Mouse (Mus musculus): Measurements from ENCODE around the gene Impdh1. TPM values are rescaled to one million over a fixed set of nuclear protein-coding genes. Genes with fewer than 3 reads are reported as not detected.

Gene Impdh1
- polyA plus RNA-seq, 1 experiment from 2014 or later = 36.1 TPM

DNA sequence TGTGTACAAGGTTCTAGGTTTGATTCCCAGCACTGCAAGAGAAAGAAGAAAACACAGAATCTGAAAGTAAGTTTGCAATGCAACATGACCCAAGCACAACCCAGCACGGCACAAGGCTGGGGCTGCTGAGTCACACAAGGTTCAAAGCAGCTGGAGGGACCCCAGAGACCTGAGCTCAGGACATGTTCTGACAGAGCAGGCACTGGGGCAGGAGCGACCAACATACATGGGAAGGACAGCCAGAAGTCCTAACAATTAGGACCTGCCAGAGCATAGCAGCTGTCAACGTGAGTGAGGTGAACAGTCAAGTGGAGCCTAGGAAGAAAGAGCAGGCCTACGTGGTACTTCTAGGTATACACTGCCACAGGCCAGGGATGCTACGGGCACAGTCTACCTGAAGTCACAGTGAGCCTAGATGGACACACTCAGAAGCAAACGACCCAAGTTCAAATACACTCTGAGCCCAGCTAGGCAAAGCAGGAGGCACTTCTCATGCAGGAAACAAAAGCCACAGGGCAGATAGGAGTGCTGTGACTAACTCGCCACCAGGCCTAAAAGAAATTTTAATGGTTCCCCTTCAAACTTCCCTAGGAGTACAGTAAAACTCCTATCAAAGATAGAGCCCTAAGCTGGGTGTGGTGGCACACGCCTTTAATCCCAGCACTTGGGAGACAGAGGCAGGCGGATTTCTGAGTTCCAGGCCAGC, 5.8 kb downstream of the Impdh1 start:
- no peak for ATAC-seq (ENCODE audit: insufficient number of reproducible peaks, insufficient read depth, low FRiP score, low read depth)
- Histone ChIP-seq H3K4me1 (ENCODE audit: control insufficient read depth, insufficient read depth, low read length) (peaks cover 19% of the 10 kb centered on the region), H3K9me3 (ENCODE audit: control insufficient read depth, low read depth, low read length) (no peaks in the 10 kb centered on the region), H3K36me3 (ENCODE audit: control insufficient read depth, insufficient read depth, low read length) (peaks cover 5% of the 10 kb centered on the region; the same call in 1 of the 2 replicates), H3K9ac (replicated peaks; ENCODE audit: low read depth, low read length) (no peak overlapping the region), H3K4me3 (ENCODE audit: low read depth, low read length) (no peak overlapping the region), H3K4me2 (replicated peaks; ENCODE audit: low read depth, low read length) (no peak overlapping the region), H3K27me3 (ENCODE audit: control insufficient read depth, insufficient read depth, low read length) (no peaks in the 10 kb centered on the region), H3K27ac (ENCODE audit: low read length) (no peak overlapping the region)
- 74% methylated on average over 9 of the region's 9 CpGs for WGBS

DNA sequence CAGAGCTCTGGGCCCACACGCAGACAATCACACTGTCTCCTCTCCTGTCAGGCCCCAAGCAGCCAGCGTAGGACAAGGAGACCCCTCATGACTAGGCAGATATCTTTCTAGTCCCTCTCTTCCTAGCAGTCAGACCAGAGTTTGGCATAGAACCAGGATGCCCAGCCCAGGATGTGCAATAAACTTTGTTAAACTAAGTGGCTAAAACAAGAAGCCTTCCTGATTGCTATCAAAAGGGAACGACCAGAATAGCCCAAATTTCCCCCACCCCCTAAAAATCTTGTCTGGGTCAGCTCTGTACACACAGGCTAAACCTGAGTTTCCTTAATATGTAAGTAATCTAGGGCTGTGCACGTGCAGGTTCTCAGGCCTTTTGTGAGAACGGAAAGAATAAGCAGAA, 8.0 kb downstream of the Impdh1 start:
- 82% methylated on average over 5 of the region's 5 CpGs for WGBS
- H3K9ac ChIP-seq (replicated peaks; ENCODE audit: low read depth, low read length) = no peak overlapping the region
- ATAC-seq (ENCODE audit: insufficient number of reproducible peaks, insufficient read depth, low FRiP score, low read depth) = no peak
- no peaks in the 10 kb centered on the region for H3K9me3 ChIP-seq (ENCODE audit: control insufficient read depth, low read depth, low read length)
- no peaks in the 10 kb centered on the region for H3K27me3 ChIP-seq (ENCODE audit: control insufficient read depth, insufficient read depth, low read length)
- peaks cover 4% of the 10 kb centered on the region; the same call in 1 of the 2 replicates for H3K4me1 ChIP-seq (ENCODE audit: control insufficient read depth, insufficient read depth, low read length)
- H3K27ac ChIP-seq (ENCODE audit: low read length) = no peak overlapping the region
- H3K4me3 ChIP-seq (ENCODE audit: low read depth, low read length) = no peak overlapping the region
- peaks cover 21% of the 10 kb centered on the region; the same call in 1 of the 2 replicates for H3K36me3 ChIP-seq (ENCODE audit: control insufficient read depth, insufficient read depth, low read length)
- no peak overlapping the region for H3K4me2 ChIP-seq (replicated peaks; ENCODE audit: low read depth, low read length)

DNA sequence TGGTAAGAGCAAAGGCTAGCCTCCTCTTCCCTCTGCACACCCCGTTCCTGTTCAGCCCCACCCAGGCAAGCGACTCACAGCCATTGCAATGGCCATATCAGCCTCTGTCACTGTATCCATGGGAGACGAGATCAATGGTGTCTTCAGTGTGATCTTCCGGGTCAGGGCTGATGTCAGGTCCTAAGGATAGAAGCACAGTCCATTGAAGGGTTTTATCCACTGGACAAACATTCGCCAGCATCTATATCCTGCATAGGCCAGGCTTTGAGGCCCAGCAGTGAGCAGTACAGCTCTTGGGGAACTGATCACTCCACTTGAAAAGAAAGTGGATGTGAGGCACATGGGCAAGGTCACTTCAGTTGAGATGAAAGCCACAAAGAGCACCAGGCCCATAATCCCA, 9.1 kb downstream of the Impdh1 start:
- H3K4me1 ChIP-seq (ENCODE audit: control insufficient read depth, insufficient read depth, low read length) = peaks cover 4% of the 10 kb centered on the region; the same call in 1 of the 2 replicates
- no peak for ATAC-seq (ENCODE audit: insufficient number of reproducible peaks, insufficient read depth, low FRiP score, low read depth)
- 92% methylated on average over 5 of the region's 5 CpGs for WGBS
- peaks cover 28% of the 10 kb centered on the region; the same call in 1 of the 2 replicates for H3K36me3 ChIP-seq (ENCODE audit: control insufficient read depth, insufficient read depth, low read length)
- H3K27me3 ChIP-seq (ENCODE audit: control insufficient read depth, insufficient read depth, low read length) = no peaks in the 10 kb centered on the region
- H3K9me3 ChIP-seq (ENCODE audit: control insufficient read depth, low read depth, low read length) = no peaks in the 10 kb centered on the region
- H3K9ac ChIP-seq (replicated peaks; ENCODE audit: low read depth, low read length) = no peak overlapping the region
- no peak overlapping the region for H3K4me2 ChIP-seq (replicated peaks; ENCODE audit: low read depth, low read length)
- H3K27ac ChIP-seq (ENCODE audit: low read length) = no peak overlapping the region
- H3K4me3 ChIP-seq (ENCODE audit: low read depth, low read length) = no peak overlapping the region

DNA sequence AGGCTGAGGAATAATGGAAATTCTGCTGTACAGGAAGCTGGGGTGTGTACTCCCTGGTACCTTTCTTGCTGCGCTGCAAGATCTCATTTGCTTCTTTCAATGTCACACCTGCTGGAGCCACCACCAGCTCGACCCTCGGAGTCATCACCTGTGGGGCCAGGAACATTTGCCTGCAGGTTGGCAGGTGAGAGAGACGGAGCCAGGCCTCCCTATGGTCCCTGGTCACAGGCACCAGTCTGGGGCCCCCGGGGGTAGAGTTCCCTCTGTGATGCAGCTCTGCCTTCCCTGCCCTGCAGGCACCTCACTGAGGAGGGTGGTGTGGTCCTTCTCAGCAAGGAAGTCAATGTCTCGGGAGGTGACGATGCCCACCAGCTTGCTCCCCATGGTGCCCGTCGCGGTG, 10.2 kb downstream of the Impdh1 start:
- Histone ChIP-seq H3K36me3 (ENCODE audit: control insufficient read depth, insufficient read depth, low read length) (peaks cover 28% of the 10 kb centered on the region; the same call in 1 of the 2 replicates), H3K4me2 (replicated peaks; ENCODE audit: low read depth, low read length) (no peak overlapping the region), H3K9ac (replicated peaks; ENCODE audit: low read depth, low read length) (no peak overlapping the region), H3K9me3 (ENCODE audit: control insufficient read depth, low read depth, low read length) (no peaks in the 10 kb centered on the region), H3K27me3 (ENCODE audit: control insufficient read depth, insufficient read depth, low read length) (no peaks in the 10 kb centered on the region), H3K27ac (ENCODE audit: low read length) (no peak overlapping the region), H3K4me3 (ENCODE audit: low read depth, low read length) (no peak overlapping the region), H3K4me1 (ENCODE audit: control insufficient read depth, insufficient read depth, low read length) (peaks cover under 1% of the 10 kb centered on the region; the same call in 1 of the 2 replicates)
- no peak for ATAC-seq (ENCODE audit: insufficient number of reproducible peaks, insufficient read depth, low FRiP score, low read depth)
- WGBS = 93% methylated on average over 10 of the region's 10 CpGs

DNA sequence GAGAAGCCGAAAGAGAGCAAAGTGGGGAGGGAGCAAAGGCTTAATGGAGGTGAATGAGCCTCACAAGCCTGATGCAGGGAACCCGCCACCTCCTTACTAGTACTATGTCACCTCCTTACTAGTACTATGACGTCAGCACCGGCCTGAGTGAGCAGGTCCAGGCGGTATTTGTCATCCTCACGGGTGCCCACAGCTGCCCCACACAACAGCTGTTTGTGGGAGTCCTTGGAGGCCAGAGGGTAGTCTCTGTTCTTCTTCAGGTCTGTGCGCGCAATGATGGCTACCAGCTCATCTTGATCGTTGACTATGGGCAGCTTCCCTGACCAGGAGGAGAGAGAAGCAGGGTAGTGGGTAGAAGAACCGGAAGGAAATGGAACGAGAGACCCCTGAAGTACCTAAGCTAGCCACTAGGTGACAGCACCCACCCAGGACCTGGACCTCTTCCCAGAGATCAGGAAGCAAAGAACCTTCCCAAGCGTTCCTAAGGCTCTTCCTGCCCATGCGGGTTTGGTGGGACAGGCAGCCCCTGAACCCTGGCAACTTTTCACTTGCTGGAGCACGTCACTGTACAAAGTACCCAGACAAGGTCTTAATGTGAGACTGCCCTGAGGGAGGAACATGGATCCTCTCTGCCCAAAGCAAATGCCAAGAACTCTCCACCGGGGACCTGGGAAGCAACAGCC, 11.1 kb downstream of the Impdh1 start:
- Histone ChIP-seq H3K9me3 (ENCODE audit: control insufficient read depth, low read depth, low read length) (no peaks in the 10 kb centered on the region), H3K4me1 (ENCODE audit: control insufficient read depth, insufficient read depth, low read length) (no peaks in the 10 kb centered on the region), H3K27ac (ENCODE audit: low read length) (no peak overlapping the region), H3K27me3 (ENCODE audit: control insufficient read depth, insufficient read depth, low read length) (no peaks in the 10 kb centered on the region), H3K4me3 (ENCODE audit: low read depth, low read length) (no peak overlapping the region), H3K4me2 (replicated peaks; ENCODE audit: low read depth, low read length) (no peak overlapping the region), H3K36me3 (ENCODE audit: control insufficient read depth, insufficient read depth, low read length) (peaks cover 28% of the 10 kb centered on the region; the same call in 1 of the 2 replicates), H3K9ac (replicated peaks; ENCODE audit: low read depth, low read length) (no peak overlapping the region)
- ATAC-seq (ENCODE audit: insufficient number of reproducible peaks, insufficient read depth, low FRiP score, low read depth) = no peak
- 52% methylated on average over 15 of the region's 15 CpGs for WGBS

DNA sequence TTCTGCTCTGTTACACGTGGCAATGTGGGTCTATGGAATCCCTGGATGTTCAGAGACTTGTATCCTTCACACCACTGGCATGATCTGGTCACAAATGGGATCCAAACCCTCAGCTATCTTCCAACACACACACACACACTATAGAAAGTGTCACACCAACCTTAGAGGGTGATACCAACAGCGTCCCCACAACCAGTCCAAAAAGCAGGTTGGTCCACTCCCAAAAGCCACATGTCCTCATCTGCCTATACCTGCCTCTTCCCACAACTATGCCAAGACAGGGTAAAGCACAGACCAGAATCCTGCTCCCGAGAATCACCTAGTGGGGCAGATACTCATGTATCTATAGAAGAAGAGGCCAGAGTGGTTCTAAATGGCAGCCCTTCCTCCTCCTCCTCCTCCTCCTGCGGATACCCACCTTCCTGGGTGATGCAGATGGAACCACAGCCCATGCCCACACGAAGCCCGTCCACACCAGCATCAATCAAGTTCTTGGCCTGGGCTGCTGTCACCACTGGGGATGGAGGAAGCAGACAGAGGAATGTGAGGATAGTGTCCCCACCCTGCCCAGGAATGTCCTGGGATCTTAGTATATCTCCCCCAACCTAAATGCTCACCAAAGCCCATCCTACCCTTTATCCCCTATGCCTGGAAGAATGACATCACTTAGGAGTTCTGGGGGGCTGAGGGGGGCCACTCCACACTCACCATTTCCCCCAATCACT, 12.1 kb downstream of the Impdh1 start:
- no peak overlapping the region for H3K27ac ChIP-seq (ENCODE audit: low read length)

DNA sequence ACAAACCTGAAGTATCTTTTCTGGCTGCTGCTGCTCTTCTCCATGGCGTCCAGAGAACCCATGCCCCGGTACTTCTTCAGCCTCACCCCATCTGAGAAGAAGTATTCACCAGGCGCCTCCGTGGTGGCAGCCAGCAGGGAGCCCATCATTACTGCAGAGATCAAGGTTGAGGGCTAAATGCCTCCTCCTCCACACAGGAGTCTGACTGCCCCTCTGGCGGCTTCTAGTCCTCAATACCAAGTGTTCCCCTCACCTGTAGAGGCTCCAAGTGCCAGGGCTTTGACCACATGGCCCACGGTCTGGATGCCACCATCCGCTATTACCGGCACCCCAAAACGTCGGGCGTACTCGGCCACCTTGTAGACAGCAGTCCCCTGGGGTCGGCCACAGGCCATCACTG, 13.1 kb downstream of the Impdh1 start:
- Histone ChIP-seq H3K27ac (ENCODE audit: low read length) (no peak overlapping the region), H3K9me3 (ENCODE audit: control insufficient read depth, low read depth, low read length) (no peaks in the 10 kb centered on the region), H3K9ac (replicated peaks; ENCODE audit: low read depth, low read length) (no peak overlapping the region), H3K4me3 (ENCODE audit: low read depth, low read length) (no peak overlapping the region), H3K4me2 (replicated peaks; ENCODE audit: low read depth, low read length) (no peak overlapping the region), H3K4me1 (ENCODE audit: control insufficient read depth, insufficient read depth, low read length) (no peaks in the 10 kb centered on the region), H3K27me3 (ENCODE audit: control insufficient read depth, insufficient read depth, low read length) (no peaks in the 10 kb centered on the region), H3K36me3 (ENCODE audit: control insufficient read depth, insufficient read depth, low read length) (peaks cover 28% of the 10 kb centered on the region; the same call in 1 of the 2 replicates)
- ATAC-seq (ENCODE audit: insufficient number of reproducible peaks, insufficient read depth, low FRiP score, low read depth) = no peak
- WGBS = 91% methylated on average over 13 of the region's 13 CpGs

More for the DNA sequence above, 12.1 kb downstream of the Impdh1 start:
- no peaks in the 10 kb centered on the region for H3K9me3 ChIP-seq (ENCODE audit: control insufficient read depth, low read depth, low read length)
- no peak overlapping the region for H3K9ac ChIP-seq (replicated peaks; ENCODE audit: low read depth, low read length)
- no peak for ATAC-seq (ENCODE audit: insufficient number of reproducible peaks, insufficient read depth, low FRiP score, low read depth)
- H3K36me3 ChIP-seq (ENCODE audit: control insufficient read depth, insufficient read depth, low read length) = peaks cover 28% of the 10 kb centered on the region; the same call in 1 of the 2 replicates
- H3K27me3 ChIP-seq (ENCODE audit: control insufficient read depth, insufficient read depth, low read length) = no peaks in the 10 kb centered on the region
- no peak overlapping the region for H3K4me2 ChIP-seq (replicated peaks; ENCODE audit: low read depth, low read length)
- H3K4me1 ChIP-seq (ENCODE audit: control insufficient read depth, insufficient read depth, low read length) = no peaks in the 10 kb centered on the region
- WGBS = 93% methylated on average over 6 of the region's 6 CpGs
- no peak overlapping the region for H3K4me3 ChIP-seq (ENCODE audit: low read depth, low read length)

DNA sequence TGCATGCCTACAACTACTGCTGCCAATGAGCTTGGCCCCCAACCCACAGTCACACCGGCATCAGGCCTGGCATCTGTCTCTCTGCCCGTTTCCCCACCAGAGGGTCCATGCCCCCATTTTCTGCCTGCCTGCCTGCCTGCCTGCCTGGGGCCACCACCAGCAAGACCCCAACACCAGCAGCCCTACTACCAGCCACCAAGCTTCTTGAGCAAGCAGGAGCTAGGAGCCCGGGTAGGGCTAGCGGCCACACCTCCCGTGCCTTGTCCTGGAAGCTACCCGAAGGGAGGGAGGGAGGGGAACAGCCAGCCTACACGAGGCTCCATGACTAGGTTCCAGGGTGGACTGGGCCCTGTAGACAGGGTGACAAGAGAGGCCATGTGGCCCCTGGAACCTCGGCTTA, 14.2 kb downstream of the Impdh1 start:
- H3K9ac ChIP-seq (replicated peaks; ENCODE audit: low read depth, low read length) = no peak overlapping the region

More for the DNA sequence above, 14.2 kb downstream of the Impdh1 start:
- Histone ChIP-seq H3K27me3 (ENCODE audit: control insufficient read depth, insufficient read depth, low read length) (no peaks in the 10 kb centered on the region), H3K4me3 (ENCODE audit: low read depth, low read length) (no peak overlapping the region), H3K4me2 (replicated peaks; ENCODE audit: low read depth, low read length) (no peak overlapping the region), H3K4me1 (ENCODE audit: control insufficient read depth, insufficient read depth, low read length) (no peaks in the 10 kb centered on the region), H3K27ac (ENCODE audit: low read length) (no peak overlapping the region), H3K9me3 (ENCODE audit: control insufficient read depth, low read depth, low read length) (no peaks in the 10 kb centered on the region), H3K36me3 (ENCODE audit: control insufficient read depth, insufficient read depth, low read length) (peaks cover 28% of the 10 kb centered on the region; the same call in 1 of the 2 replicates)
- ATAC-seq (ENCODE audit: insufficient number of reproducible peaks, insufficient read depth, low FRiP score, low read depth) = no peak
- 83% methylated on average over 7 of the region's 8 CpGs for WGBS

Measured in stomach, embryonic 14.5 days (tissue).